Mouse (Mus musculus) limb, embryonic 15.5 days (tissue): ENCODE measurements around the gene Cttnbp2nl. TPM values are rescaled to one million over a fixed set of nuclear protein-coding genes. Genes with fewer than 3 reads are reported as not detected.
A peak's percentile ranks its signal among the peaks of the same experiment; 100 is the strongest.

Experiments used
- ATAC-seq: fragments of 200-750 bp; cut with Nextera tagmentation; 2 replicates; pipeline ENCODE4 v1.8.0; 2017; ENCODE audit warnings: low read depth, moderate TSS enrichment; ENCODE audit not compliant: insufficient number of reproducible peaks, low FRiP score, low TSS enrichment
- H3K27ac ChIP-seq: fragments of 300-500 bp; sonication (generic); 2 replicates; pipeline ENCODE4 v1.5.1; 2015; ENCODE audit warnings: moderate library complexity, mild to moderate bottlenecking, inconsistent platforms
- H3K27me3 ChIP-seq: fragments of 300-500 bp; sonication (generic); 2 replicates; pipeline ENCODE4 v1.6.1; 2015; ENCODE audit warnings: inconsistent platforms
- H3K36me3 ChIP-seq: fragments of 300-500 bp; sonication (generic); 2 replicates; pipeline ENCODE4 v1.6.1; 2015; ENCODE audit warnings: inconsistent platforms
- H3K4me1 ChIP-seq: fragments of 300-500 bp; sonication (generic); 2 replicates; pipeline ENCODE4 v1.6.1; 2015; ENCODE audit warnings: inconsistent platforms
- H3K4me2 ChIP-seq: fragments of 300-500 bp; sonication (generic); 2 replicates; pipeline ENCODE4 v1.6.1; 2015; ENCODE audit warnings: mild to moderate bottlenecking, inconsistent platforms
- H3K4me3 ChIP-seq: fragments of 300-500 bp; sonication (generic); 2 replicates; pipeline ENCODE4 v1.5.1; 2015; ENCODE audit warnings: mild to moderate bottlenecking, inconsistent platforms
- H3K9ac ChIP-seq: fragments of 300-500 bp; sonication (generic); 2 replicates; pipeline ENCODE4 v1.6.1; 2015; ENCODE audit warnings: inconsistent platforms
- H3K9me3 ChIP-seq: fragments of 300-500 bp; sonication (generic); 2 replicates; pipeline ENCODE4 v1.6.1; 2016; ENCODE audit warnings: inconsistent platforms
- WGBS: fragments of 180-500 bp; shearing (Covaris S2); methylation state at CpG from one replicate; pipeline ENCODE4 v1.1.7; 2015; 5-methylcytosine and 5-hydroxymethylcytosine counted together
- polyA plus RNA-seq: library from polyadenylated mRNA; unstranded; fragments of >200 nt; fragmentation: Nextera tagmentation; extraction: Ambion mirVana; gene quantifications from 2 replicates; pipeline ENCODE4 v1.2.1, GENCODE M21; 2015

The Cttnbp2nl gene
- 28.1 and 28.7 TPM in 2 replicates for polyA plus RNA-seq

- Histone ChIP-seq H3K9me3 (no peaks in the 10 kb centered on the region), H3K4me1 (peaks cover 24% of the 10 kb centered on the region), H3K4me3 (peak within 1 kb of the TSS; percentile 92), H3K36me3 (no peaks in the 10 kb centered on the region), H3K9ac (peak within 1 kb of the TSS; percentile 88), H3K27me3 (no peaks in the 10 kb centered on the region), H3K27ac (peak within 1 kb of the TSS; percentile 79), H3K4me2 (peak within 1 kb of the TSS; percentile 67)
- WGBS, result 3% methylated on average over 25 of the region's 31 CpGs
- ATAC-seq, result peak; percentile 97
Observed at GRCm38 (mm10) chr3:105052937-105053697, at the start of gene Cttnbp2nl. Cttnbp2nl (minus strand) TSS chr3:105053146.

- Histone ChIP-seq H3K9me3 (no peaks in the 10 kb centered on the region), H3K4me2 (no peak overlapping the region), H3K4me1 (no peaks in the 10 kb centered on the region), H3K36me3 (no peaks in the 10 kb centered on the region), H3K27ac (no peak overlapping the region), H3K9ac (no peak overlapping the region), H3K4me3 (no peak overlapping the region), H3K27me3 (no peaks in the 10 kb centered on the region)
- no peak for ATAC-seq
- WGBS, result 55% methylated on average over 4 of the region's 4 CpGs
Observed at GRCm38 (mm10) chr3:105100270-105100589, 47.3 kb upstream of the Cttnbp2nl start.

GRCm38 (mm10) chr3:105099526-105100269 is 46.8 kb upstream of the Cttnbp2nl start:
- no peak for ATAC-seq
- WGBS, result 39% methylated on average over 15 of the region's 15 CpGs
- Histone ChIP-seq H3K4me3 (no peak overlapping the region), H3K27me3 (no peaks in the 10 kb centered on the region), H3K36me3 (no peaks in the 10 kb centered on the region), H3K4me1 (no peaks in the 10 kb centered on the region), H3K27ac (no peak overlapping the region), H3K9me3 (no peaks in the 10 kb centered on the region), H3K9ac (no peak overlapping the region), H3K4me2 (no peak overlapping the region)

GRCm38 (mm10) chr3:105097581-105097980 is 44.6 kb upstream of the Cttnbp2nl start:
- no peak overlapping the region for H3K9ac ChIP-seq
- ATAC-seq, result no peak

GRCm38 (mm10) chr3:105095026-105095425 is 42.1 kb upstream of the Cttnbp2nl start:
- ATAC-seq, result no peak
- 77% methylated on average over 5 of the region's 5 CpGs for WGBS
- no peaks in the 10 kb centered on the region for H3K27me3 ChIP-seq
- no peak overlapping the region for H3K9ac ChIP-seq
- no peak overlapping the region for H3K27ac ChIP-seq
- H3K4me3 ChIP-seq, result no peak overlapping the region
- no peaks in the 10 kb centered on the region for H3K4me1 ChIP-seq
- H3K36me3 ChIP-seq, result no peaks in the 10 kb centered on the region
- no peak overlapping the region for H3K4me2 ChIP-seq
- no peaks in the 10 kb centered on the region for H3K9me3 ChIP-seq

More at GRCm38 (mm10) chr3:105097581-105097980, 44.6 kb upstream of the Cttnbp2nl start:
- 74% methylated on average over 4 of the region's 4 CpGs for WGBS
- Histone ChIP-seq H3K36me3 (no peaks in the 10 kb centered on the region), H3K4me2 (no peak overlapping the region), H3K4me1 (no peaks in the 10 kb centered on the region), H3K27me3 (no peaks in the 10 kb centered on the region), H3K9me3 (no peaks in the 10 kb centered on the region), H3K27ac (no peak overlapping the region), H3K4me3 (no peak overlapping the region)

- Histone ChIP-seq H3K4me3 (no peak overlapping the region), H3K27me3 (no peaks in the 10 kb centered on the region), H3K4me1 (no peaks in the 10 kb centered on the region), H3K36me3 (no peaks in the 10 kb centered on the region), H3K27ac (no peak overlapping the region), H3K9me3 (no peaks in the 10 kb centered on the region), H3K9ac (no peak overlapping the region), H3K4me2 (no peak overlapping the region)
- no peak for ATAC-seq
- WGBS, result 45% methylated on average over 2 of the region's 2 CpGs
Observed at GRCm38 (mm10) chr3:105094448-105094847, 41.5 kb upstream of the Cttnbp2nl start.

- Histone ChIP-seq H3K9me3 (no peaks in the 10 kb centered on the region), H3K27ac (no peak overlapping the region)
- whole genome bisulfite sequencing, result 45% methylated on average over 11 of the region's 11 CpGs
Observed at GRCm38 (mm10) chr3:105092721-105093505, 40.0 kb upstream of the Cttnbp2nl start.

GRCm38 (mm10) chr3:105090981-105091380 is 38.0 kb upstream of the Cttnbp2nl start:
- Histone ChIP-seq H3K4me1 (0 out of 2 replicates have a peak, but pooled peaks cover 4% of the 10 kb centered on the region), H3K27me3 (no peaks in the 10 kb centered on the region), H3K36me3 (no peaks in the 10 kb centered on the region), H3K4me2 (no peak overlapping the region), H3K9ac (no peak overlapping the region), H3K27ac (no peak overlapping the region), H3K9me3 (no peaks in the 10 kb centered on the region), H3K4me3 (no peak overlapping the region)
- 32% methylated on average over 3 of the region's 3 CpGs for WGBS
- peak; percentile 68; the same call in 1 of the 2 replicates for ATAC-seq

More at GRCm38 (mm10) chr3:105092721-105093505, 40.0 kb upstream of the Cttnbp2nl start:
- Histone ChIP-seq H3K4me3 (no peak overlapping the region), H3K27me3 (no peaks in the 10 kb centered on the region), H3K4me1 (0 out of 2 replicates have a peak, but pooled peaks cover 1% of the 10 kb centered on the region), H3K4me2 (no peak overlapping the region), H3K36me3 (no peaks in the 10 kb centered on the region), H3K9ac (no peak overlapping the region)
- ATAC-seq, result no peak

GRCm38 (mm10) chr3:105090147-105090546 is 37.2 kb upstream of the Cttnbp2nl start:
- no peaks in the 10 kb centered on the region for H3K27me3 ChIP-seq
- no peaks in the 10 kb centered on the region for H3K9me3 ChIP-seq
- H3K27ac ChIP-seq, result no peak overlapping the region
- H3K9ac ChIP-seq, result no peak overlapping the region
- no peaks in the 10 kb centered on the region for H3K36me3 ChIP-seq
- no peak overlapping the region for H3K4me2 ChIP-seq
- ATAC-seq, result no peak
- H3K4me1 ChIP-seq, result 0 out of 2 replicates have a peak, but pooled peaks cover 4% of the 10 kb centered on the region
- no peak overlapping the region for H3K4me3 ChIP-seq
- WGBS, result 91% methylated on average over 7 of the region's 7 CpGs

GRCm38 (mm10) chr3:105088638-105089037 is 35.7 kb upstream of the Cttnbp2nl start:
- Histone ChIP-seq H3K4me1 (0 out of 2 replicates have a peak, but pooled peaks cover 4% of the 10 kb centered on the region), H3K4me2 (no peak overlapping the region), H3K9me3 (no peaks in the 10 kb centered on the region), H3K27me3 (no peaks in the 10 kb centered on the region), H3K27ac (no peak overlapping the region), H3K9ac (no peak overlapping the region), H3K4me3 (no peak overlapping the region), H3K36me3 (no peaks in the 10 kb centered on the region)
- ATAC-seq, result no peak
- 74% methylated on average over 2 of the region's 2 CpGs for WGBS

- no peak for ATAC-seq
- WGBS, result 25% methylated on average over 3 of the region's 3 CpGs
Observed at GRCm38 (mm10) chr3:105087344-105087743, 34.4 kb upstream of the Cttnbp2nl start.

More at GRCm38 (mm10) chr3:105087344-105087743, 34.4 kb upstream of the Cttnbp2nl start:
- no peaks in the 10 kb centered on the region for H3K36me3 ChIP-seq
- no peaks in the 10 kb centered on the region for H3K27me3 ChIP-seq
- H3K9ac ChIP-seq, result no peak overlapping the region
- no peak overlapping the region for H3K4me2 ChIP-seq
- 0 out of 2 replicates have a peak, but pooled peaks cover 4% of the 10 kb centered on the region for H3K4me1 ChIP-seq
- no peak overlapping the region for H3K4me3 ChIP-seq
- H3K27ac ChIP-seq, result peak overlapping the region; percentile 18
- no peaks in the 10 kb centered on the region for H3K9me3 ChIP-seq
